Mouse (Mus musculus): ENCODE measurements around the gene Hfm1.

GRCm38 (mm10) chr5:106964513-106965014 lies 38.4 kb upstream of the Hfm1 start:
- no peak for TF ChIP-seq CTCF (IDR thresholded peaks at IDR 0.05; ENCODE audit: borderline replicate concordance, extremely low read depth, insufficient read depth, insufficient read length)
- TF ChIP-seq POLR2A (IDR thresholded peaks at IDR 0.05; ENCODE audit: borderline replicate concordance, extremely low read depth, insufficient read depth, insufficient read length, poor library complexity, severe bottlenecking): 0 out of 2 replicates have a peak, but pooled peaks have one; percentile 2

Measured in brain, embryonic 14.5 days (tissue).